Mouse (Mus musculus) midbrain, postnatal 0 days (tissue): ENCODE data around the gene Frat2. TPM values are rescaled to one million over a fixed set of nuclear protein-coding genes. Genes with fewer than 3 reads are reported as not detected.

ENCODE experiments used
- ATAC-seq: fragments of 200-750 bp; cut with Nextera tagmentation; 2 replicates; pipeline ENCODE4 v1.8.0; 2017; ENCODE audit warnings: moderate number of reproducible peaks, mild to moderate bottlenecking, moderate TSS enrichment, moderate library complexity; ENCODE audit not compliant: low FRiP score
- DNase-seq: peaks from one replicate; pipeline ENCODE4 v3.0.0-alpha.2; 2015; ENCODE audit warnings: low spot score
- H3K27ac ChIP-seq: fragments of 300-500 bp; sonication (generic); 2 replicates; pipeline ENCODE4 v1.5.1; 2014; ENCODE audit warnings: low read depth, mild to moderate bottlenecking, low read length, mixed read lengths
- H3K27me3 ChIP-seq: fragments of 300-500 bp; sonication (generic); 2 replicates; pipeline ENCODE4 v1.6.1; 2014; ENCODE audit warnings: low read length, control low read depth, mixed read lengths; ENCODE audit not compliant: insufficient read depth
- H3K36me3 ChIP-seq: fragments of 300-500 bp; sonication (generic); 2 replicates; pipeline ENCODE4 v1.6.1; 2014; ENCODE audit warnings: low read length, control low read depth, mixed read lengths; ENCODE audit not compliant: insufficient read depth
- H3K4me1 ChIP-seq: fragments of 300-500 bp; sonication (generic); 2 replicates; pipeline ENCODE4 v1.6.1; 2014; ENCODE audit warnings: mild to moderate bottlenecking, control low read depth, antibody characterized with exemption, low read length, mixed read lengths; ENCODE audit not compliant: insufficient read depth
- H3K4me2 ChIP-seq: fragments of 300-500 bp; sonication (generic); 2 replicates; pipeline ENCODE4 v1.6.1; 2014; ENCODE audit warnings: low read depth, mild to moderate bottlenecking, low read length, mixed read lengths; ENCODE audit not compliant: poor library complexity, severe bottlenecking
- H3K4me3 ChIP-seq: fragments of 300-500 bp; sonication (generic); 2 replicates; pipeline ENCODE4 v1.5.1; 2014; ENCODE audit warnings: low read depth, mild to moderate bottlenecking, low read length, moderate library complexity
- H3K9ac ChIP-seq: fragments of 300-500 bp; sonication (generic); replicated peaks from 2 replicates; pipeline ENCODE4 v1.6.1; 2014; ENCODE audit warnings: mild to moderate bottlenecking, low read length, moderate library complexity, mixed read lengths; ENCODE audit not compliant: poor library complexity, severe bottlenecking
- H3K9me3 ChIP-seq: fragments of 300-500 bp; sonication (generic); 2 replicates; pipeline ENCODE4 v1.6.1; 2016; ENCODE audit warnings: low read length, control low read depth
- CTCF ChIP-seq: IDR thresholded peaks from 2 replicates; pipeline ENCODE4 v1.5.1; 2016; ENCODE audit warnings: antibody characterized with exemption, mild to moderate bottlenecking
- WGBS: fragments of 180-500 bp; shearing (Covaris S2); extraction: QIAGEN DNeasy Blood & Tissue Kit; methylation state at CpG from one replicate; pipeline ENCODE4 v1.1.7; 2014; 5-methylcytosine and 5-hydroxymethylcytosine counted together
- polyA plus RNA-seq: library from polyadenylated mRNA; unstranded; fragments of >200 nt; fragmentation: Nextera tagmentation; extraction: Ambion mirVana; gene quantifications from 2 replicates; pipeline ENCODE4 v1.2.1, GENCODE M21; 2015
- total RNA-seq: library from RNA; depleted of rRNA; stranded (reverse); fragments of >200 nt; gene quantifications from 2 replicates; pipeline ENCODE4 v1.2.3, GENCODE M21; 2014; rRNA removed

Gene Frat2
- 6.9 and 10.4 TPM in 2 replicates for total RNA-seq
- 6.7 and 8.0 TPM in 2 replicates for polyA plus RNA-seq

GRCm38 (mm10) chr19:41847992-41848851, at the start of gene Frat2:
Gene Frat2, minus strand, starts transcription at chr19:41848132.
- under 1% methylated on average over 66 of the region's 72 CpGs for WGBS

GRCm38 (mm10) chr19:41896319-41896711, 48.4 kb upstream of the Frat2 start:
- Histone ChIP-seq H3K4me3 (peak overlapping the region; percentile 69), H3K9ac (peak overlapping the region; percentile 46; the same call in 1 of the 2 replicates), H3K27me3 (no peaks in the 10 kb centered on the region), H3K4me2 (peak overlapping the region; percentile 71), H3K4me1 (peaks cover 6% of the 10 kb centered on the region; the same call in 1 of the 2 replicates), H3K36me3 (0 out of 2 replicates have a peak, but pooled peaks cover 6% of the 10 kb centered on the region), H3K27ac (no peak overlapping the region), H3K9me3 (no peaks in the 10 kb centered on the region)
- no peak; the same call in 1 of the 2 replicates for ATAC-seq
- WGBS: 16% methylated on average over 18 of the region's 18 CpGs
- TF ChIP-seq CTCF: no peak
- DNase-seq: no peak

More at GRCm38 (mm10) chr19:41847992-41848851, at the start of gene Frat2:
- no peaks in the 10 kb centered on the region for H3K36me3 ChIP-seq
- DNase-seq: peak; percentile 90
- peak; percentile 93 for ATAC-seq
- peak within 1 kb of the TSS; percentile 67 for H3K4me3 ChIP-seq
- H3K9ac ChIP-seq: peak within 1 kb of the TSS; percentile 66
- no peaks in the 10 kb centered on the region for H3K9me3 ChIP-seq
- TF ChIP-seq CTCF: no peak
- H3K27me3 ChIP-seq: no peaks in the 10 kb centered on the region
- peak within 1 kb of the TSS; percentile 85 for H3K27ac ChIP-seq
- H3K4me1 ChIP-seq: no peaks in the 10 kb centered on the region
- peak within 1 kb of the TSS; percentile 95 for H3K4me2 ChIP-seq

- no peaks in the 10 kb centered on the region for H3K27me3 ChIP-seq
- peak; percentile 95 for ATAC-seq
- peaks cover 10% of the 10 kb centered on the region; the same call in 1 of the 2 replicates for H3K36me3 ChIP-seq
- no peak for TF ChIP-seq CTCF
- peak; percentile 96 for DNase-seq
- peak within 1 kb of the TSS; percentile 55 for H3K9ac ChIP-seq
- H3K9me3 ChIP-seq: no peaks in the 10 kb centered on the region
- WGBS: 2% methylated on average over 46 of the region's 46 CpGs
- H3K4me3 ChIP-seq: peak within 1 kb of the TSS; percentile 69
- H3K4me1 ChIP-seq: peaks cover 6% of the 10 kb centered on the region; the same call in 1 of the 2 replicates
- H3K4me2 ChIP-seq: peak within 1 kb of the TSS; percentile 71
- H3K27ac ChIP-seq: 0 out of 2 replicates have a peak within 1 kb of the TSS, but pooled peaks have one; percentile 28
These were observed 47.8 kb upstream of the Frat2 start, which contains the start of gene Rrp12 for GRCm38 (mm10) chr19:41895460-41896318. Gene Rrp12, minus strand, starts transcription at chr19:41896173.

- Histone ChIP-seq H3K27ac (no peak overlapping the region), H3K4me1 (peaks cover 6% of the 10 kb centered on the region; the same call in 1 of the 2 replicates), H3K9ac (peak overlapping the region; percentile 55; the same call in 1 of the 2 replicates), H3K27me3 (no peaks in the 10 kb centered on the region), H3K36me3 (peaks cover 15% of the 10 kb centered on the region), H3K4me3 (peak overlapping the region; percentile 69), H3K4me2 (peak overlapping the region; percentile 71), H3K9me3 (no peaks in the 10 kb centered on the region)
- DNase-seq (no peak), ATAC-seq (no peak)
- WGBS: 55% methylated on average over 7 of the region's 7 CpGs
- TF ChIP-seq CTCF: no peak
These were observed 47.0 kb upstream of the Frat2 start for GRCm38 (mm10) chr19:41894959-41895358.

GRCm38 (mm10) chr19:41888191-41888590, 40.3 kb upstream of the Frat2 start:
- Histone ChIP-seq H3K4me3 (no peak overlapping the region), H3K4me1 (no peaks in the 10 kb centered on the region), H3K4me2 (no peak overlapping the region), H3K9me3 (no peaks in the 10 kb centered on the region), H3K27me3 (no peaks in the 10 kb centered on the region), H3K27ac (no peak overlapping the region), H3K36me3 (peaks cover 78% of the 10 kb centered on the region), H3K9ac (no peak overlapping the region)
- no peak for DNase-seq
- ATAC-seq: no peak
- TF ChIP-seq CTCF: no peak
